Mouse (Mus musculus): ENCODE data around the gene Gpatch2.

Gene Gpatch2

DNA sequence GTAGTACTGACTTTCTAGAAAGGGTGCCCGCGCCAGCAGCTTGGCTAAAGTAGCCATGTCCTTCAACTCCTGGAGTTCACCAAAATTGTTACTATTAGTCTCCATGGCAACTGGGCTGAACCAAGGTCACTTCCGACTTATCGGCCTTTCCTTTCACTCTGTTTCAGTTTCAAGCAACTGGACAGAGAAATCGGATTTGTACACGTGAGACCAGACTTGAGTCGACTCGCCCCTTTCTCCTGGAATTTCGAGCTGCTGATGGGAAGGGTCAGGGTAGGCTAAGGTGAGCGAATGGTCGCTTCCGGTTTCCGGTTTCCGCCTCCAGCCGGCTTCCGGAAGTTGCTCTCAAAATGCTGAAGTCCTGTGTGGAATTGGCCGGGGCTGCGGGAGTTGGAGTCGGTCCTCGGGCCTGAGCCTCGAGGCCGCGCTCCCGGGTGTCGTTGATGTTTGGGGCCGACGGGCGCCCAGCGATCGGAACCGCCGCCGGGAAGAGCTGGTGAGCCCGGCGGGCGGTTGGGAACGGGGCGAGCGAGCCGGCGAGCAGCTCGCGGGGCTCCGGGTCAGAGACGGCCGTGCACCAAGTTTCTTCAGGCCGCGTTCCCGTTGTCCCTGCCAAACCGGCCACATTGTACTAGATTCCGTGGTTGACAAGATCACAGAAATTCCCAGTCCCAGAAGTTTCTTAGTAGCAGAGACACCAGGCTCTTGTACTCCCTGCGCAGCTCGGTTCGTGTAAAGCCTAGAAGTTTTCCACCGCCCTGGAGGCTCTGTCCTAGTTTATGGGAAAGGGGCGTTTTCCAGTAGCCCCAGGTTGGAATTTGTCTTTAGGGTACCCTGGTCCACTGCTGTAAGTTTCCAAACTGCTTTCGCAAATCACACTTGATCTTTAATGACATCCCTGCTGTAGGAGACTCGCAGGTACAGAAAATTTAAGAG lies at the start of gene Gpatch2, which contains the start of gene Spata17:
Gene Gpatch2 (plus strand): TSS at position 328 of the 936 bp plus-strand sequence.
Gene Spata17 (minus strand): TSS at position 285 of the 936 bp plus-strand sequence.
- no peak for DNase-seq (ENCODE audit: extremely low read depth, low read depth, low spot score)

DNA sequence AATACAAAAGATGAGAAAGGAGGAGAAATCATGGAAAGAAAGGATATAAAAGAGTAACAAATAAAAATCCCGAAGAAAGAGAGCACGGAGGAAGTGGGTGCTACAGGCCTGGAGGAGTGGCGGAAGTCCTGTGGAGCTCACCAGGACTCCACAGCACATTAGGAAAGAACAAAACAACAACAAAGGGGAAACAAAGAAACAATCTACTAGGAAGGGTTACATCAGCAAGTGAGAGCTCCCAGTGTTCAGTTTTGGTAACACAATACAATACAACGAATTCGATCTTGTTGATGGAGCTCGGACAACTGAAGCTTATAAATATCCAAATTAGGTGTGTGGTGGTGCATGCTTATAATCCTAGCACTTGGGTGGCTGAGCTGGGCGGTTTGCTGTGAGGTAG lies 45.7 kb upstream of the Gpatch2 start:
- DNase-seq (ENCODE audit: extremely low read depth, low read depth, low spot score), result no peak

DNA sequence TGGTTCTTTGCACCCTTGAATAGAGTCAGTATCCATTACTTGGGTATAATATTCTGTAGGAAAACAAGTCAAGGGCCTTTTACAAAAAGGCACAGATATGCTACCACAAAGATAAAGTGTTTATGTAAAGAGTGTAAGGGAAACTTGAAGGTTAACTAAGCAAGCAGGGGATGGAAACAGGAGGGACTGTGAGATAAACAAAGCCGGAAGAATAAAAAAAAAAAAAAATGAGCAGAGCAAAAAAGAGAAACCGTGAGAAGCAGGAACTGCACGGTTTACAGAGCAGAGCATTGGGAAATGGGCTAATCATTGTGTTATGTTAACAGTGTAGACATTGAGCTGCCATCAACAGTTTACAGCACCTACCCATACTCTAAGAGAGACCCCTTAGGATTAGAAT lies 44.9 kb upstream of the Gpatch2 start:
- no peak for DNase-seq (ENCODE audit: extremely low read depth, low read depth, low spot score)

DNA sequence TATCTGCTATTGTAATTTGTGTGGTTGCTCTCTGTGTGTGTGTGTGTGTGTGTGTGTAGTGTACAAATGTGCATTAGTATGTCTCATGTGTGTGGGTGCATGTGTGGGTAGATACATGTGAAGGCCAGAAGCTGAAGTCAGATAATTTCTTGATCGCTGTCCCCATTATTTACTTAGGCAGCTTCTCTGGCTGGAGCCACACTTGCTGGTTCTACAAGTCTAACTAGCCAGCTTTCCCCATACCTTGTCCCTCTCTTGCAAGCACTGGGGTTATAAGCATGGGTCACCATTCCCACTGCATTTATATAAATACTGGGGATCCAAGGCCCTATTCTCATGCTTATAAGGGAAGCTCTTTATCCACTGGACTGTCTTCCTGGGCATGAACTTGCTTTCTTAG lies 39.3 kb upstream of the Gpatch2 start:
- peak; percentile 58 for DNase-seq (ENCODE audit: extremely low read depth, low read depth, low spot score)

DNA sequence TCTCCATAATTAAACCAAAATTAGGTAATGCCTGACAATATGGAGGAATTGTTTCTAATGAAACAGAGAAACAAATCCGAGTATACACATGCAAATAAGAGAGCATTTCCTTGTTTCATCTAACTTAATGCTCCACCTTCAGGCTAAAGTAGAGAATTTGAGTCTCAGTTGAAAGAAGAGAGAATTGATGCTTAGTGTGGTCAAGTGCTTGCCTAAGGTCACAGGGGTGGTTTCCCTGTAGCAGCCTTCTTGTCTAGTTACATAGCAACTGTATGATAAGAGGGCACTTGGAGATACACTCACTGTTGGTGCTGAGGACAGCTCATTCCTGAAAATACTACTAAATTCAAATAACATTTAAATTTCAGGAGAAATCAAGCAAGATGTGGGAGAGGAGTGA lies 36.8 kb upstream of the Gpatch2 start:
- DNase-seq (ENCODE audit: extremely low read depth, low read depth, low spot score), result no peak

DNA sequence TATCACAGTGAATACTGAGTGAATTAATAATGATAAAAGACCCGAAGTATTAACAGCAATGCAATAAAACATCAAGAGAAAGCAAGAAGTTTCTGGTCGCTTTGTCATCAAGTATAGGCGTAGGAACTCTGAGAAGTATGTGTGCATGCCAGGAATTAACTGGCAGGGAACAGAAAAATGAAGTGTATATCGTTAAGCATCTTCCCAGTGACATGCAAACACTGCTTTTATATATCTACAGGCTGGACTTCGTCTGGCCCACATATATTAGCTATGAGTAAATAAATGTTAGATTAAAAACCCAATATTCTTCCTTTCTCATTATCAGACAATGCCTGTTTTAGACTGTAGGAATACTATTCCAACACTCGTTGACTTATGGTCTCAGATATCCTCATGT lies 9.8 kb upstream of the Gpatch2 start:
- DNase-seq (ENCODE audit: extremely low read depth, low read depth, low spot score), result no peak

DNA sequence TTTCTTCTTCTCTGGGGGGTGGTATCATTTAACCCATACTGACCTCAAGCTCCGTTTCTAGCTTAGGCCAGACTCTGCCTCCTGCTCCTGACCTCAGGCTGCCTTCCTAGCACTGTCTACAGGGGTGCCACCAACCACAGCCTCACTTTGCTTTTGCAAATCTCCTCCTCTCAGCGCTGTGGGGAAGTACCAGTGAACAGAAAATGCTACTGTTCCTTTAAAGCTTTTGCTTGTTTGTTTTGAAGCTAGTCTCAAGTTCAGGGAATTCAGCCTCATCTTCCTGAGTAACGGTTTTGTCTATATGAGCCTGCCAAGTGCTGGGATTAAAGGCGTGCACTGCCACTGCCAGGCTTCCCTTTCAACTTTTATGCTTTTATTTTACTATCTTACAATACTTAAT lies 5.8 kb upstream of the Gpatch2 start:
- no peak for DNase-seq (ENCODE audit: extremely low read depth, low read depth, low spot score)

DNA sequence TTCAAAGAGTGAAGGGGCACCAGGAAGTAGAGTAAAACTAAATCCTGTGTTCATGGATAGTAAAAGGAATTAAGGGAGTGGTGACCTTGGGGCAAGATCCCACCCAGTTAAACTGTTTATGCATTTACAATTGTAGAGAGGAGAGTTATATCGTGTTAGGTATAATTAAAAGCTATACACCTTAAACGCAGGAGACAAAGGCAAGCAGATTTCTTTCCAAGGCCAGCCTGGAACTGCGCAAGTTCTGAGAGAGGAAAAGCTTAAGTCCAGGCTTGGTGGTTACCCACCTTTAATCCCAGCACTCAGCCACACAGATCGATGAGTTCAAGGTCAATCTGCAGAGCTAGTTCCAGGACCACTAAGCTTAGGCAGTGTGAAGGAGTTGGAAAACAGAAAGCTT lies 4.6 kb upstream of the Gpatch2 start:
- DNase-seq (ENCODE audit: extremely low read depth, low read depth, low spot score), result no peak

DNA sequence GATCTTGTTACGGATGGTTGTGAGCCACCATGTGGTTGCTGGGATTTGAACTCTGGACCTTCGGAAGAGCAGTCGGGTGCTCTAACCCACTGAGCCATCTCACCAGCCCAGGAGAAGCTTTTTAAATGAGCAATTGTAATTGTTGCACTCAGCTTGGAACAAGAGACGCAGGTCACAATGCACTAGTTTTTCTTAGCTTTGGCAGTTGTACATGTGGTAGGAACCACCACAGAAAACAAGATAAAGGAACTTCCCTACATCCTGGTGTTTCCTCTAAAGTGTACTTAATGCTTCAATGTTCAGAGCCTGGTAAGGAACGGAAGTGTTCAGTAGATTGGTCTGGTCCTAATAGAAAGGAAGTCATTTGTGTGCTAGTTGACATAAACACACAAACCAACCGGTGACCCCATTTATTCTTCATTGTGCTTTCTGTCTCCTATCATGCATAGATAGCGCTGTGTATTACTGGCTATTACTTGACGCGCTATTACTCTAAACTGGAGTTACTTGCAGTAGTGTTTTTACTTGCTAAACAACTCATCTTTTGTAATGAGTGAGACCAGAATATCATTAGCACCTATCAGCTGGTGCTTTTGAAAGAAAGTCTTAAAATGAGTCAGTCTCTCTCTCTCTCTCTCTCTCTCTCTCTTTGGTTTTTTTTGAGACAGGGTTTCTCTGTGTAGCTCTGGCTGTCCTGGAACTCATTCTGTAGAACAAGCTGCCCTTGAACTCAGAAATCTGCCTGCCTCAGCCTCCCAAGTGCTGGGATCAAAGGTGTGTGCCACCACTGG lies 1.5 kb downstream of the Gpatch2 start:
- no peak for DNase-seq (ENCODE audit: extremely low read depth, low read depth, low spot score)

DNA sequence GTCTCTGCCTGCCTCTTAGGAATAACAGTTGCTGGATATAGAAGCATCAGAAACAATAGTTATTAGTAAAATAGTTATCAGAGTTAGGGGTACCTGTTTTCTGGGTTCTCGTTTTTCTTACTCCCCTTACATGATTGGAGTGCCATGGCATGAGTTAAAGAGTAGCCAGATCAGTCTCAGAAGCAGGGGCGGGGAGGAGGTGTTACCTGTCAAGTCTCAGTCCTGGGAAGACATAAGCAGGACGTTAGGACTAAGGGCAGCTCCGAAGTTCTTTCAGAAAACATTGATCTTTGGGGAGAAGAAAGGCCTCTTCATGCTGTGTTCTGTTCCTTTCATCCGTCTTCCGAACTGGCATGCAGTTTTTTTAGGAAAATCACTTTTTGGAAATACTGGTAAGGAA lies 5.4 kb downstream of the Gpatch2 start:
- DNase-seq (ENCODE audit: extremely low read depth, low read depth, low spot score), result no peak

DNA sequence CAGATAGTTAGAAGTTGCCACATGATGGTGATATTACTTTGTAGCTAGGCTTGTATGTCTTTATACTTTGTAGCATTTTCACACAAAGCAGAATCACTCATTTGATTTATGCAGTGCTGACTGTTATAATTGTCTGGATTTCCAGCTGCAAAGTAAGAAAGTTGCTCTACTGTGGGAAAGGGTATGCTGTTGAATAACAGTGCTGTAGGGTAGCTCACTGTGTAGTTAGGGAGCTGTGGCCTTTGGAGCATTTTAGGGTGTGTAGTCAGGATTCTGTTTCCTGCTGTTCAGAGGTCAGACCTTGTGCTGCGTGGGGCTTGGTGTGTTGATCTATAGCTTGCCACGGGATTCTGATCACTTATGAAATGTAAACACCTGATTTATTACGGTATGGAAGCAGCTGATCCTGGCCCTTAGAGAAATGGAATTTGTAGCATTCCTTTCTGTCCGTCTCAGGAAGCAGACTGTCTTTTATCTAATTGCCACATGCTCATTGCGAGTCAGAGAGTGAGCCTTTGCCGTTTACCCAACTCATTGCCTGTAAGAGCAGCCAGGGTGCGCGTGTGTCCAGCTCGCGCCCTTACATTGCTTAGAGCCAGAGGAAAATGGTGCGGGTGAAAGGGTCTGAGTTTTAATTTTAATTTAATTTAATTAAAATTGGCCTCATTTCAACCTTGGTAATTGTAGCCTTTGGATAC lies 11.2 kb downstream of the Gpatch2 start:
- DNase-seq (ENCODE audit: extremely low read depth, low read depth, low spot score), result no peak

DNA sequence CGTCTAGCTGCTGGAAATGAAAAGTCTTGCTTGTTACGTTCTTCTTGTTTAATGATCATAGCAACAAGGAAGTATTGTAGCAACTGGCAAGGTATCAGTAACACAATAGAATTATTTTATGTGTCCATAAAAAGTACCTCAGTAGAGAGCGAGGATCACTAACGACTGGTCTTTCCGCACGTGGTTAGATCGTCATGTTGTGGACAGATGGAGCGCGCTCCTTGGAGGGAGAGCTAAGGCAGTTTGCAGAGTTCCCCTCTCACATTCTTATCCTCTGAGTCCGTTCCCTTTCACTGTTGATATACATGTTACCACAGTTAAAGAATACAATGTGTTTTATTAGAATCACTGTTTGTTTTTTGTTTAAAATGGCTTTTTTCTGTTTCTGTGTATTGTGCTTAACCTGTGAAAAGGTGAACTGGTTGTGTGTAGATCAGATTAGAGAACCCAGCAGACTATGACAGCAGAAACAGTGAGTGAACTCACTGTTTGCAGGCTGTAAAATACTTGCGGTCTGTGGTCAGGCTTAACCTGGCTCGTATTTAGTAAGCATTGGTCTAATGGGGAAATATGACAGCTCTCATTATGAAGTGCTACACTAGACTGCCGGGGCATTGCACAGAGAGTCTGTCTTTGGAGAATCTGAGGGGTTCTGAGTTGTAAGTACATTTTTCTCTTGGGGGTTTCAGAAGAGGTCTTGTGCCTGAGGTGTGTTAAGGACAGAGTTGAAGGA lies 13.3 kb downstream of the Gpatch2 start:
- DNase-seq (ENCODE audit: extremely low read depth, low read depth, low spot score), result no peak

DNA sequence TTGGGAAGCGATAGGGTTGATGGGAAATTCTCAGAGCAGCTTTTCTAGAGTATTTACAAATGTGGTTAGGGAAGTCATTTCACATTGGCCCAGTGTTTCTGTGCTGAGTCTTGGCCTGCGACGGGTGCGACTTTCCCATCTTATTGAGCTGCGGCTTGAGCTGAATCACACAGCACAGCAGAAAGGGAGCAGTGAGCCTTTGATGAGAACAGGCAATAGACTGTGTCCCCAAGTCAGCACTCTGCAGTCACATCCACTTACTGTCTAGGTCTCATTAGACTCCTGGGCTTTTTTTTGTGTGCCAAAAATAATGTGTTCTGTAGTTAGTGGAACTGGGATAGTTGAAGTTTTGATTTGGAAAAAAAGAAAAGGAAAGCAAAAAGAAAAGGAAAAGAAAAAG lies 14.9 kb downstream of the Gpatch2 start:
- DNase-seq (ENCODE audit: extremely low read depth, low read depth, low spot score), result no peak

DNA sequence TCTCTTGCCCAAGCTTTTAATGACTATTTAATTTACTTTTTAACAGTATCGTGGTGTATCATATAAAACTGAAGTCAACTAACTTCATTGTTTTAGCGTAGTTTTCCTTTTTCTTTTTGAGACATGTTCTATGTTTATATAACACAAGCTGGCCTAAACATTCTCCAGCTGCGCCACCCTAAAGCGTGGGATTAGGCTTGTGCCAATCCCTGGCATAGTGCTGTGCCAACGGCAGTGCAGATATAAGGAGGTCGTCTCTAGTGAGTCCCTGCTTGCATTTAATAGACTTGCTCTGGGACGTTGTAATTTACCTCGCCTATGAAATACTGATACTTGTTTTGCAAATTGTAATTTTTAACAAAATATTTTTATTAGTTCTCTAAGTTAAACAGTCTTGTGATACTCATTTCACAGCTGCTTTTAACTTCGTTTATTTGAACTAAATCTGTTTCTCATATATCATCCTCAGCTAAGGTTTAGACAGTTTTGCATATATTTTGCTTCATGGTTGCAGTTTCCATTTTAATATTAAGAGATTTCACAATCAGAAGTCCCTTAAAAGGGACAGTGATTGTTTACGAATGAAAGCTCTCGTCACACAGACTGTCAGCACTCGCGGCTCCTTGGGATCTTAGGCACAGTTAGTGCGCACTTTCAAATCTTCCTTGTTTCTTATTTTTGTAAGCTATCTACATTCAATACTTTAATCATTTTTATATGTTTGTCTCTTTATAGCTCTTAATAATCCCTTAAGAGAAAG lies 17.1 kb downstream of the Gpatch2 start:
- DNase-seq (ENCODE audit: extremely low read depth, low read depth, low spot score), result no peak

DNA sequence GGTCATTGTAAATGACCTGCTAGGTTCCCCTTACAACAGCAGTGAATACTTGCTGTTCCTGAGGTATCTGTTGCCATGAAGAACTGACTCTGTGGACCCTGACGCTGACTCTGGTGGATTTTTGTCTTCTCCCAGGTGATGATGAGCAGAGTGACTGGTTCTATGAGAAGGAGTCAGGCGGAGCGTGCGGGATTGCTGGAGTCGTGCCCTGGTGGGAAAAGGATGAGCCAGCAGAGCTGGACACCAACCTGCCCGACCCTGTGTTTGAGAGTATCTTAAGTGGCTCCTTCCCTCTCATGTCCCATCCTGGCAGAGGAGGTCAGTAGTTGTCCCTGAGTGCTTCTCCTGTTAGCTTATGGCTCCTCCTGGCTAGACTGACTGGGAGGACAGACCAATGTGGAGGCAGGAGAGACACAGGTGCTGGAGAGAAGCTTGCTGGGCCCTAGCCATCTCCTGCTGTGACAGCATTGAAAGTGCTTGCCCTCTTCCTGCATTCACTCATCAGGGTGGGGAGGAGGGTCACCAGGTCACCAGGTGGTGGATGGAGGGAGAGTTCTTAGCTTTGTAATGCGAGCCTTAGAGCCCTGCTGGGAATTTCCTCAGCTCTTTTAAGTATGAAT lies 17.8 kb downstream of the Gpatch2 start:
- no peak for DNase-seq (ENCODE audit: extremely low read depth, low read depth, low spot score)

DNA sequence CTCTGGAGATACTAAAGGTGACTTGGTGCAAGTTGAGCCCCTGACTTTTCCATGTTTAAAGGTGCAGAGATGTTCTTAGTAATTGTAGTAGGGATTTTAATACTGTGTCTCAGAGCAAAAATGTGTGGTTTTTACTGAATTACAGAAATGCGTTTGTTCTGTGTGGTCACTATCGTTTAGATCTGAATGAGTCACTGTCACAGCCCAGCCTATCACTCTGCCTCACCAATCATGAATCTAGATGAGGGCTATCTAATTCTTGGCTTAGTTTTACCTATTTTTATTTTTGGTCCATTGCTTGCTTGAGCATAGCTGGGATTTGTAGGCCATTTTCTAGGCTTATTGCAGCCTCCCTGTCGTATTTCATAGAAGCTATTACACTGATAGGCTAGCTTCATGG lies 19.9 kb downstream of the Gpatch2 start:
- no peak for DNase-seq (ENCODE audit: extremely low read depth, low read depth, low spot score)

DNA sequence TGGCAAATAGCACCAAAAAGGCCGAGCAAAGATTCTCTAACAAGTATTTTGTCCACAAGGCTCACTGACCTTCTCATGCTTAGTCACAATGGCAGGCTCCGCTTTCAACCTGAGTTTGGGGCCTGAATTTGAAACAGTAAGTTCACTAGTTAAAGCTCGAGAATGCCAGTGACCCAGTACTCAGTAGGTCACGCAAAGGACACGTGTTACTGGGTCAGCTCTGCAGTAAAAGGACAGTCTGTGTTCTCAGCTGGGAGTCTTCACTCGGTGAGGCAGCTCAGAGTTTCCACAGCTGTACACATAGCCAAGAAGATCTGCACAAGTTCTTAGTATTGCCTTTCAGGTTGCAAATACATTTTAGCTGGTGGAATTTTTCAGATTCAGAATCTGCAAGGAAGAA lies 21.0 kb downstream of the Gpatch2 start:
- no peak for DNase-seq (ENCODE audit: extremely low read depth, low read depth, low spot score)

DNA sequence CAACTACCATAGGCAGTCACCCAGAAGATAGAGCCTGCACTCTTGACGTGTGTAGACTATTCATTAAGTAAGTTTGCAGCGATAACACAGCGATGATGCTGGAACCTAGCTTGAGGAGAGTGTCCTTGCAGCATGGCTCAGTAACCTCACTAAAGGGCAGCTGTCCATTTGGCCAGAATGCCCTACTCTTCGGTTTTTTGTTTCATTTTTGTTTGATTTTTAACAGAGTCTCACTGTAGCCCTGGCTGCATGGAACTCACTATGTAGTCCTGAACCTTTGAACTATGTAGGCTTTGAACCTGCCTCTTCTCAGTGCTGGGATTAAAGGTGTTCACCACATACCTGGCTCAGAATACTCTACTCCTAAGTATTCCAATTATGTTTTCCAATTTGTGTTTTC lies 22.8 kb downstream of the Gpatch2 start:
- DNase-seq (ENCODE audit: extremely low read depth, low read depth, low spot score), result no peak

DNA sequence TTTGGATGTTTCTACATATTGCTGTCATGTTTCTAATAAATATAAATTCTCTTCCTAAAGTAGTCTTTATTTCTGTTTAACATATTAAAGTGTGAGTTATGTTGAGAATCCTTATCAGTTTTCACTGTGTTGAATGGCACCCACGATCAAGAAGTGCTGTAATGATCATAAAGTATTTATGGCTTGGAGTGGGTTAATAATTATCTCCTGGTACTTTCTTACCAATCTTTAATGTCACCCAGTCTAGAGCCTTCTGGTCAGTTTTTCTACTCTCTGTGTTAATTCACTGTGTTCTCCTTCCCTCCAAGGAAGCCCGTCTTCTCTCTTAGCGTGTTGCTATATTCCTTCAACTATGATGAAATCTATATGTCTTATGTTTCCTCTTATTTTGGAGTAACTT lies 25.0 kb downstream of the Gpatch2 start:
- no peak for DNase-seq (ENCODE audit: extremely low read depth, low read depth, low spot score)

DNA sequence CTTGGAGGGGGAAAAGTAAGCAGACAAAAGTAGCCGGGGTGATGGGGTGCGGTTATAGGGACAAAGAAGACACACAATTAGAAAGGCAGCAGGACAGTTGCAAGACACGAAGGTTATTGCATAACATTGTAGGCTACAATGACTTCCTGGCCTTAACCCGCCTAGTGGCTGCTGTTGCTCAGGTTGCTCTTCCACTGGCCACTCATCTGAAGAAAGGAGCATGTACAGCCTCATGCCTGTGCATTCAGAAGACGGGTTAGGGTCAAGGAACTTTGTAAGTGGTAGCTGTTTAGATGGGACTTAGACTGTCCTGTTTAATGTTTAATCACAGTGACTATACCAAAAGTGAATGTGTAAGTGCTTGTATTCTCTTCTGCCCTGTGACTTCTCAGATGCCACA lies 26.0 kb downstream of the Gpatch2 start:
- DNase-seq (ENCODE audit: extremely low read depth, low read depth, low spot score), result no peak
